Mouse (Mus musculus): ENCODE results near the gene Crip2. TPM values are rescaled to one million over a fixed set of nuclear protein-coding genes. Genes with fewer than 3 reads are reported as not detected.
A peak's percentile ranks its signal among the peaks of the same experiment; 100 is the strongest.

The Crip2 gene
- total RNA-seq, 1 experiment from 2014 or later, result 0.70 TPM

GRCm38 (mm10) chr12:113157971-113158370, 17.9 kb downstream of the Crip2 start:
- ATAC-seq (ENCODE audit: extremely low read depth, insufficient number of reproducible peaks, low FRiP score, poor library complexity, severe bottlenecking), result no peak

DNA sequence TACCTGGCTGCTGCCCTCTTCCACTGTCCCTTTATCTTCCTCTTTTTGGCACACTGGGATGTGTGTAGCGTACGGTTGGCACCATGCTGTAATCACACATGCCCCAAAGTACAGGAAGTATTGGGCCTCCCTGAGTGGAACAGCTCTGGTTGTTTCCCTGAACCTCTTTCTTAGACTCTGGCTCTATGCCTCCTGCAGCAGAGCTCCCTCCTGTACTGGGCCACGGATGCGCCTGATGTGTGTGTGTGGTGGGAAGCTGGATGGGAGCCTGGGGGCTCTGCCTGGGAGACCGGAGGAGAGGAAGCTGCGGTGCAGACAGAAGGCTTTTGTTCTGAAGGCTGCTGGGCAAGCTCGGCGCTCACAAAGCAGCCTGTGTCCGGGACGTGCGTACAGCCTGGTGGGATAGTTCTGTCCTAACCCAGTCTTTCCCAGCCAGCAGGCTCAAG, 23.5 kb downstream of the Crip2 start:
- ATAC-seq (ENCODE audit: extremely low read depth, insufficient number of reproducible peaks, low FRiP score, poor library complexity, severe bottlenecking), result no peak

DNA sequence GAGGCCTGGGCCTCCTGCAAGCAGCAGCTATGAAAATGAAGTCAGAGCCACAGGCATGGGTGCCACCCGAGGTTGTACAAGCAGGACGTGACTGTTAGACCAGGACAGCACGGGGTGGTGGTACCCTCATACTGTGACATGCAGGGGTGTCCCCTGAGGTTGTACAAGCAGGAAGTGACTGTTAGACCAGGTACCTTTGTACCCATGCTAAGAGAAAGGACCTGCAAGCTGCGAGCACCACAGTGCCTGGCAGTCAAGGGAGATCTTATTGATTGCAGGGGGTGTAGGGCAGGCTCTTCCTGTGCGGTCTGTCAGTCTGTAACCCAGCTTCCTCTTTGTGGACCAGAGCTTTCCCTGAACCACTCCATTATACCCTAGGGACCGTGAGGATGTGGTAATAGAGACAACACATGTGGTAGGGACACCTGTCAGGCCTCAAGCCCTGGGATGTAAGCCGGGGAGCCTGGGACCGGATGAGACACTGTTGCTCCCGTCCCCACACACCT, 28.0 kb downstream of the Crip2 start:
- ATAC-seq (ENCODE audit: extremely low read depth, insufficient number of reproducible peaks, low FRiP score, poor library complexity, severe bottlenecking), result peak; percentile 84

DNA sequence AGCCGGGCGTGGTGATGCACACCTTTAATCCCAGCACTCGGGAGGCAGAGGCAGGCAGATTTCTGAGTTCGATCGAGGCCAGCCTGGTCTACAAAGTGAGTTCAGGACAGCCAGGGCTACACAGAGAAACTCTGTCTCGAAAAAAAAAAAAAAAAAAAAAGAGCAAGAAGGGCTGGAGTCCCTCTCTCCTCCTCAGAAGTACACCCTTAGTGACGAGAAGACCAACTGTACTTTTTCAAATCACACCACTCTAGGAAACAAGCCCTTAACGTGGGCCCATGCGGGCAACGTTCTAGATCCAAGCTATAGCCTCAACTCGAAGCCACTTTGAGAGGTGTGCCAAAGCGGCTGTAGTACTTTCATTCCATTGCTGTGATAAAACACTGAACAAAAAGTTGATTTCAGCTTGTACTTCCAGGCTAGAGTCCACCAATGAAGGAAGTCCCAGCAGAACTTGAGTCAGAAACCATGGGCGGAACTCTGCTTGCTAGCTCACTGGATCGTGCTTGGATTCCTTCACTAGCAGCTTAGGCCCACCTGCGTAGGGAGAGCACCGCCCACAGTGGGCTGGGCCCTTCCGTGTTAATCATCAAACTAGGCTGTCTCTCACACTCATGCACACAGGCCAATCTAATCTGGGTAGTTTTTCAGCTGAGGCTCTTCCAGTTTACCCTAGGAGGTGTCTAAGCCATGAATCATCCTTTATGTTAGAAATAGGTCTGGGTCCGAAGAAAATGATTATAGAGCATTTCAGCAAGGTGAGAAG, 37.1 kb downstream of the Crip2 start:
- ATAC-seq (ENCODE audit: extremely low read depth, insufficient number of reproducible peaks, low FRiP score, poor library complexity, severe bottlenecking), result no peak

- no peak for ATAC-seq (ENCODE audit: extremely low read depth, insufficient number of reproducible peaks, low FRiP score, poor library complexity, severe bottlenecking)
Observed at GRCm38 (mm10) chr12:113181020-113181419, 41.0 kb downstream of the Crip2 start.

DNA sequence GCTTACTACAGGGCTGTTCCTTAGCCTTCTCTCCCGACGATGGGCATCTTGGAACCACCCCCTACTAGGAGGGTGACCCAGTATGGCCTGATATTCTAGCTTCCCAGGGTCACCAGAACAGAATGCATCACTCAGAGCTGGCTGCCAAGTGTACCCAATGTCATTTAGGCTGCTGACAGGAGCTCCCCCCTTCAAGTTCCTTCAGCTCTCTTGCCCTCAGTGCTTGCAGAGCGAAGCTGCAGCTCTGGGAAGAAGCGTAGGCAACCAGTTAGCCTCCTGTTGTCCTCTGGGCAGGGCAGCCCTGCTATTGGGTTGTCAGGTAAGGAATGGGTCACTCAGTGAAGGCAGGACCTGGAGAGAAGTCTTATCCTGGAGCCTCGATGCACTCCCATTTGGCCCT, 44.9 kb downstream of the Crip2 start:
- no peak for ATAC-seq (ENCODE audit: extremely low read depth, insufficient number of reproducible peaks, low FRiP score, poor library complexity, severe bottlenecking)

GRCm38 (mm10) chr12:113185442-113186291, 45.6 kb downstream of the Crip2 start, which contains the start of gene Tmem121:
TSS of gene Tmem121 (plus strand) at chr12:113185930.
- no peak for ATAC-seq (ENCODE audit: extremely low read depth, insufficient number of reproducible peaks, low FRiP score, poor library complexity, severe bottlenecking)

GRCm38 (mm10) chr12:113186326-113187010, 46.4 kb downstream of the Crip2 start:
- ATAC-seq (ENCODE audit: extremely low read depth, insufficient number of reproducible peaks, low FRiP score, poor library complexity, severe bottlenecking), result no peak

GRCm38 (mm10) chr12:113187011-113187375, 47.0 kb downstream of the Crip2 start:
- ATAC-seq (ENCODE audit: extremely low read depth, insufficient number of reproducible peaks, low FRiP score, poor library complexity, severe bottlenecking), result no peak

DNA sequence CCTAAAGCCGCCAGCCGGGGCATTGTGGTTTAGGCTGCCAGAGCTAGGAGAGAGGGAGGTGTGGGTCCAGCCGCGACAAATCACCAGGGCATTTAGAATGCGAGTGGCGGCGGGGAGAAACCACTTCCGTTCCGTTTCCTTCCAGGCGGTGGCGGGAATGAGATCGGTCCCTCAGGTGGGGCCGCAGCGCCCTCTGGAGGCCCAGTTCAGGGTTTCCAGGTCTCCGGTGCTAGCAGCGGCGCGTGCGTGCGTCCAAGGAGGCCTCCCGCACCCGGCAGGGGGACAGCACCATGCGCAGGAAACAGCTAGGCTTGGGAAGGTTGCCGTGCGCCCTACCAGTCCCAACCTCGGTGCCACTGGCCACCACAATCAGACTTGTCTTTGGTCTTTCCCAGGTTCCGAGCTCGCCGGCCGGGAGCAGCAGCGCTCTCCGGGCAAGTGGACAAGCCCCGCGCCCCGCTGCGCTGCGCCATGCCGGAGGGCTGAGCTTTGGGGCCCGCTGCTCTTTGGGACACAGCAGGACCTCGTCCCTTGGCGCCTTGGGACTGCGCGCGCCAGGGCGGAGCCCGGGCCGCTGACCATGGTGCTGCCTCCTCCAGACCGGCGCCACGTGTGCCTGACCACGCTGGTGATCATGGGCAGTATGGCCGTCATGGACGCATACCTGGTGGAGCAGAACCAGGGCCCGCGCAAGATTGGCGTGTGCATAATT, 47.7 kb downstream of the Crip2 start:
- ATAC-seq (ENCODE audit: extremely low read depth, insufficient number of reproducible peaks, low FRiP score, poor library complexity, severe bottlenecking), result peak; percentile 26; the same call in 1 of the 2 replicates

- no peak for ATAC-seq (ENCODE audit: extremely low read depth, insufficient number of reproducible peaks, low FRiP score, poor library complexity, severe bottlenecking)
Observed at GRCm38 (mm10) chr12:113188349-113189055, 48.5 kb downstream of the Crip2 start.

- ATAC-seq (ENCODE audit: extremely low read depth, insufficient number of reproducible peaks, low FRiP score, poor library complexity, severe bottlenecking), result no peak
Observed at GRCm38 (mm10) chr12:113193423-113193822, 53.4 kb downstream of the Crip2 start.

Other genes starting within 250 kb of the Crip2 start
- gene Jag2, start 210.5 kb upstream of the Crip2 start, total RNA-seq (2017), result 0.70 and 0.86 TPM in 2 replicates
- 4.2 and 4.7 TPM in 2 replicates for gene Nudt14, start 198.1 kb upstream of the Crip2 start, total RNA-seq (2017)
- gene Btbd6, start 163.8 kb upstream of the Crip2 start, total RNA-seq (2017), result 6.1 and 7.2 TPM in 2 replicates
- 104 and 124 TPM in 2 replicates for gene Brf1, start 139.5 kb upstream of the Crip2 start, total RNA-seq (2017)
- gene Pacs2, start 125.7 kb upstream of the Crip2 start, total RNA-seq (2017), result 17.2 and 23.0 TPM in 2 replicates
- 0.81 and 2.5 TPM in 2 replicates for gene Tex22, start 65.7 kb upstream of the Crip2 start, total RNA-seq (2017)
- gene Mta1, start 42.0 kb upstream of the Crip2 start, total RNA-seq (2017), result 12.8 and 17.7 TPM in 2 replicates
- 361 and 448 TPM in 2 replicates for gene Crip1, start 6.1 kb downstream of the Crip2 start, total RNA-seq (2017)
- gene Tedc1, start 16.2 kb downstream of the Crip2 start, total RNA-seq (2017), result 3.8 and 7.9 TPM in 2 replicates
- gene Tmem121, start 45.7 kb downstream of the Crip2 start, total RNA-seq (2017), result not detected in 2 replicates